Mouse (Mus musculus): ENCODE data around the gene Pip5k1b. TPM values are rescaled to one million over a fixed set of nuclear protein-coding genes. Genes with fewer than 3 reads are reported as not detected.

Pip5k1b gene
- total RNA-seq, 2 experiments from 2014 or later: 0.23 to 0.53 TPM

- intact Hi-C loops (cut with DNase I): no loop called here
- H3K4me3 ChIP-seq: no peak overlapping the region
- no peak overlapping the region for H3K27ac ChIP-seq
- DNase-seq: no peak
- no peak for TF ChIP-seq CTCF (IDR thresholded peaks at IDR 0.05)
Observed at GRCm38 (mm10) chr19:24523476-24524313, 32.0 kb downstream of the Pip5k1b start.

- DNase-seq: no peak
- Histone ChIP-seq H3K27ac (no peak overlapping the region), H3K4me3 (no peak overlapping the region)
- no peak for TF ChIP-seq CTCF (IDR thresholded peaks at IDR 0.05)
- intact Hi-C loops (cut with DNase I): no loop called here
Observed at GRCm38 (mm10) chr19:24521997-24522396, 33.7 kb downstream of the Pip5k1b start.

- no peak overlapping the region for H3K27ac ChIP-seq
Observed at GRCm38 (mm10) chr19:24521146-24521545, 34.5 kb downstream of the Pip5k1b start.

GRCm38 (mm10) chr19:24519732-24520409, 35.8 kb downstream of the Pip5k1b start:
- Histone ChIP-seq H3K4me3 (no peak overlapping the region), H3K27ac (no peak overlapping the region)
- TF ChIP-seq CTCF (IDR thresholded peaks at IDR 0.05): no peak
- intact Hi-C loops (cut with DNase I): no loop called here
- no peak for DNase-seq

More at GRCm38 (mm10) chr19:24521146-24521545, 34.5 kb downstream of the Pip5k1b start:
- TF ChIP-seq CTCF (IDR thresholded peaks at IDR 0.05): no peak
- H3K4me3 ChIP-seq: no peak overlapping the region
- intact Hi-C loops (cut with DNase I): no loop called here
- no peak for DNase-seq

- no peak overlapping the region for H3K4me3 ChIP-seq
- intact Hi-C loops (cut with DNase I): no loop called here
- TF ChIP-seq CTCF (IDR thresholded peaks at IDR 0.05): no peak
- no peak for DNase-seq
- H3K27ac ChIP-seq: no peak overlapping the region
Observed at GRCm38 (mm10) chr19:24518384-24518783, 37.3 kb downstream of the Pip5k1b start.

GRCm38 (mm10) chr19:24517057-24517456, 38.6 kb downstream of the Pip5k1b start:
- no peak overlapping the region for H3K27ac ChIP-seq
- no peak for TF ChIP-seq CTCF (IDR thresholded peaks at IDR 0.05)
- no peak overlapping the region for H3K4me3 ChIP-seq
- no peak for DNase-seq
- intact Hi-C loops (cut with DNase I): no loop called here

GRCm38 (mm10) chr19:24515941-24516340, 39.7 kb downstream of the Pip5k1b start:
- intact Hi-C loops (cut with DNase I): no loop called here
- no peak for DNase-seq
- no peak overlapping the region for H3K27ac ChIP-seq
- no peak for TF ChIP-seq CTCF (IDR thresholded peaks at IDR 0.05)
- H3K4me3 ChIP-seq: no peak overlapping the region

GRCm38 (mm10) chr19:24514661-24515642, 40.7 kb downstream of the Pip5k1b start:
- H3K27ac ChIP-seq: no peak overlapping the region
- H3K4me3 ChIP-seq: no peak overlapping the region
- no peak for DNase-seq
- intact Hi-C loops (cut with DNase I): no loop called here
- no peak for TF ChIP-seq CTCF (IDR thresholded peaks at IDR 0.05)

- TF ChIP-seq CTCF (IDR thresholded peaks at IDR 0.05): no peak
- intact Hi-C loops (cut with DNase I): no loop called here
- Histone ChIP-seq H3K4me3 (no peak overlapping the region), H3K27ac (no peak overlapping the region)
- no peak for DNase-seq
Observed at GRCm38 (mm10) chr19:24513105-24513843, 42.4 kb downstream of the Pip5k1b start.

- Histone ChIP-seq H3K4me3 (no peak overlapping the region), H3K27ac (no peak overlapping the region)
- no peak for DNase-seq
- TF ChIP-seq CTCF (IDR thresholded peaks at IDR 0.05): no peak
- intact Hi-C loops (cut with DNase I): no loop called here
Observed at GRCm38 (mm10) chr19:24511939-24512338, 43.7 kb downstream of the Pip5k1b start.

GRCm38 (mm10) chr19:24509391-24509790, 46.3 kb downstream of the Pip5k1b start:
- intact Hi-C loops (cut with DNase I): no loop called here
- no peak overlapping the region for H3K4me3 ChIP-seq

More at GRCm38 (mm10) chr19:24509391-24509790, 46.3 kb downstream of the Pip5k1b start:
- no peak for DNase-seq
- no peak for TF ChIP-seq CTCF (IDR thresholded peaks at IDR 0.05)
- H3K27ac ChIP-seq: no peak overlapping the region

Measured in gastrocnemius, adult 2 months (tissue).